Mouse (Mus musculus) liver, adult (tissue): ENCODE results near the gene Olfr1321.

Experiments
- GATA4 ChIP-seq: IDR thresholded peaks from 2 replicates; pipeline ENCODE4 v1.6.1; 2014; ENCODE audit warnings: mild to moderate bottlenecking, low read length; ENCODE audit not compliant: insufficient replicate concordance

The Olfr1321 gene

GRCm38 (mm10) chrX:49734959-49735358, at the start of gene Olfr1321:
Gene Olfr1321 (minus strand): TSS chrX:49735059.
- TF ChIP-seq GATA4: no peak

DNA sequence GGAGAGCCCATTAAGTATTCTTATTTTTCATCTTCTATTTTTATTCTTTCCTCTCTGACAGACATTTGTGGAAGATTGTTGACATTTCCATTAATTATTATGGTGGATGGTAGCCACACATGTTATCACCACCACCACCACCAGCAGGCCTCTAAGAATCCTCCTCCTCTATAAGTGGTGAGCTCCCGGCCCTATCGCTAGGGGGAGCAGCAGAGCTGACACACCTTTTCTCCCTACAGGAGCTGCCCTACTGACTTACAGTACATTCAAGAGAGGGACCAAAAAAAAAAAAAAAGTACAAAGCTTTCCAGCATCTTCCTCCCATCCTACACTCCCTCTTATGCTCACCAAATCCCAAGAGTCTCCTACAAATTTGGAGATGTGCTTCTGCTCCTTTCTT, 36.0 kb upstream of the Olfr1321 start:
- TF ChIP-seq GATA4: no peak

DNA sequence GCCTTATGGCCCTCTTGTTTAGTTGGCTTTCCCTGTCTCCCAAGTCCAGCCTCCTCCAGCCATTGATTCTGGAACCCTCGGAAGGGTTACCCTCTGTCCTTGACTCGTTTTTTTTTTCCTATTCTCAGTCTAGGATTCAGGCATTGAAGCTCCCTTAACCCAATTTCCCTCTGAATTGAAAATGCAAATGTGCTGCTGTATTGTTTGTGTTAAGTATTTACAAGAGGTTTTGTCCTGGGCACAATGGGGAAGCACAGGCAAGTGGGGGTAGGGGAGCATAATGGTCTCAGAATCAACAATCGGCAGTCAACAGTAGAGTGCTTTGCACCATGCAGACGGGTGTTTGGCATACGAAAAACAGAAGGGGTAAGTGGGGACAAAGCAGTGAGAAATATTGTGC, 10.3 kb upstream of the Olfr1321 start:
- TF ChIP-seq GATA4: no peak
